Mouse (Mus musculus): ENCODE measurements around the gene Dcdc2a. TPM values are rescaled to one million over a fixed set of nuclear protein-coding genes. Genes with fewer than 3 reads are reported as not detected.

Dcdc2a gene
- 3.0 and 4.5 TPM in 2 replicates for polyA plus RNA-seq (2015; fragmentation: Nextera tagmentation; extraction: Ambion mirVana)

GRCm38 (mm10) chr13:25055873-25056667 lies at the start of gene Dcdc2a:
Gene Dcdc2a (plus strand): TSS chr13:25056004.
- ATAC-seq (ENCODE audit: insufficient number of reproducible peaks, low FRiP score, low TSS enrichment, low read depth), result peak; percentile 69; the same call in 1 of the 2 replicates
- H3K36me3 ChIP-seq, result no peaks in the 10 kb centered on the region
- no peak within 1 kb of the TSS for H3K27ac ChIP-seq (replicated peaks)
- 4% methylated on average over 63 of the region's 63 CpGs for WGBS
- H3K9me3 ChIP-seq (replicated peaks), result no peaks in the 10 kb centered on the region
- H3K9ac ChIP-seq, result no peak within 1 kb of the TSS
- H3K27me3 ChIP-seq, result peaks cover 38% of the 10 kb centered on the region
- H3K4me1 ChIP-seq, result peaks cover 15% of the 10 kb centered on the region
- H3K4me3 ChIP-seq (replicated peaks), result peak within 1 kb of the TSS; percentile 47
- peak within 1 kb of the TSS; percentile 75 for H3K4me2 ChIP-seq (replicated peaks)

DNA sequence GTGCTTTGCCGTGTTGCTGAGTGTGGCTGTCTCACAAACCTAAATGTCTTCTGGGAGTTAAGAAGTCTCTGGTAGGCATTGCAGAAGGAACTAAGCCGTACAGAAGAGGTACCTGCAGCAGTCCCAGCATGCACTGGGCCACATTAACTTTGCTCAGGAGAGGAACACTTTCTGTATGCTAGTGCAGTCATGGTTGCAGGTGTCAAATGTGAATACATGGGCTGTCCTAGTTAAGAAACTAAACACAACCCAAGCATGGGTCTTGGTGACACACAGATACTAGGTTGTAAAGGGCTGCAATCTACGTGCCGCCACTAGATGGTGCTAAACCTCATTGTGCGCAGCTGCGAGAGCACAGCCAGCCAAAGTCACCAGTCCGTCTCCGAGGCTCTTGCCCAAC lies 48.7 kb upstream of the Dcdc2a start:
- H3K4me2 ChIP-seq (replicated peaks), result no peak overlapping the region
- 73% methylated on average over 8 of the region's 8 CpGs for WGBS

GRCm38 (mm10) chr13:25018316-25018715 lies 37.5 kb upstream of the Dcdc2a start:
- Histone ChIP-seq H3K9ac (no peak overlapping the region), H3K27ac (replicated peaks) (no peak overlapping the region), H3K27me3 (no peaks in the 10 kb centered on the region), H3K9me3 (replicated peaks) (no peaks in the 10 kb centered on the region), H3K4me1 (peaks cover 13% of the 10 kb centered on the region), H3K4me2 (replicated peaks) (no peak overlapping the region), H3K36me3 (no peaks in the 10 kb centered on the region), H3K4me3 (replicated peaks) (no peak overlapping the region)
- no peak for ATAC-seq (ENCODE audit: insufficient number of reproducible peaks, low FRiP score, low TSS enrichment, low read depth)
- 89% methylated on average over 9 of the region's 9 CpGs for WGBS

More for the DNA sequence above, 48.7 kb upstream of the Dcdc2a start:
- Histone ChIP-seq H3K27ac (replicated peaks) (no peak overlapping the region), H3K9me3 (replicated peaks) (no peaks in the 10 kb centered on the region), H3K36me3 (peaks cover 23% of the 10 kb centered on the region), H3K4me1 (no peaks in the 10 kb centered on the region), H3K27me3 (no peaks in the 10 kb centered on the region), H3K9ac (no peak overlapping the region), H3K4me3 (replicated peaks) (no peak overlapping the region)
- no peak for ATAC-seq (ENCODE audit: insufficient number of reproducible peaks, low FRiP score, low TSS enrichment, low read depth)

GRCm38 (mm10) chr13:25019793-25020539 lies 35.8 kb upstream of the Dcdc2a start, which contains the start of gene Mrs2:
Gene Mrs2 (minus strand): TSS chr13:25020379.
- H3K4me1 ChIP-seq, result peaks cover 13% of the 10 kb centered on the region
- under 1% methylated on average over 68 of the region's 84 CpGs for WGBS
- peak within 1 kb of the TSS; percentile 76 for H3K4me2 ChIP-seq (replicated peaks)
- peak within 1 kb of the TSS; percentile 63; the same call in 1 of the 2 replicates for H3K27ac ChIP-seq (replicated peaks)
- H3K9ac ChIP-seq, result peak within 1 kb of the TSS; percentile 85
- ATAC-seq (ENCODE audit: insufficient number of reproducible peaks, low FRiP score, low TSS enrichment, low read depth), result peak; percentile 88
- no peaks in the 10 kb centered on the region for H3K27me3 ChIP-seq
- H3K9me3 ChIP-seq (replicated peaks), result no peaks in the 10 kb centered on the region
- peak within 1 kb of the TSS; percentile 85 for H3K4me3 ChIP-seq (replicated peaks)
- no peaks in the 10 kb centered on the region for H3K36me3 ChIP-seq

- Histone ChIP-seq H3K4me3 (replicated peaks) (peak overlapping the region; percentile 85), H3K27ac (replicated peaks) (0 out of 2 replicates have a peak overlapping the region, but pooled peaks have one; percentile 63), H3K9ac (peak overlapping the region; percentile 85), H3K27me3 (no peaks in the 10 kb centered on the region), H3K36me3 (no peaks in the 10 kb centered on the region), H3K4me2 (replicated peaks) (peak overlapping the region; percentile 76), H3K9me3 (replicated peaks) (no peaks in the 10 kb centered on the region), H3K4me1 (peaks cover 13% of the 10 kb centered on the region)
- WGBS, result 50% methylated on average over 4 of the region's 4 CpGs
- no peak for ATAC-seq (ENCODE audit: insufficient number of reproducible peaks, low FRiP score, low TSS enrichment, low read depth)
Measured at GRCm38 (mm10) chr13:25020540-25020892, 35.3 kb upstream of the Dcdc2a start.

- WGBS, result 69% methylated on average over 4 of the region's 4 CpGs
- Histone ChIP-seq H3K4me3 (replicated peaks) (no peak overlapping the region), H3K9ac (no peak overlapping the region), H3K9me3 (replicated peaks) (no peaks in the 10 kb centered on the region), H3K4me2 (replicated peaks) (no peak overlapping the region), H3K4me1 (peaks cover 13% of the 10 kb centered on the region), H3K27ac (replicated peaks) (no peak overlapping the region), H3K27me3 (no peaks in the 10 kb centered on the region), H3K36me3 (no peaks in the 10 kb centered on the region)
- no peak for ATAC-seq (ENCODE audit: insufficient number of reproducible peaks, low FRiP score, low TSS enrichment, low read depth)
Measured at GRCm38 (mm10) chr13:25022386-25022785, 33.4 kb upstream of the Dcdc2a start.

DNA sequence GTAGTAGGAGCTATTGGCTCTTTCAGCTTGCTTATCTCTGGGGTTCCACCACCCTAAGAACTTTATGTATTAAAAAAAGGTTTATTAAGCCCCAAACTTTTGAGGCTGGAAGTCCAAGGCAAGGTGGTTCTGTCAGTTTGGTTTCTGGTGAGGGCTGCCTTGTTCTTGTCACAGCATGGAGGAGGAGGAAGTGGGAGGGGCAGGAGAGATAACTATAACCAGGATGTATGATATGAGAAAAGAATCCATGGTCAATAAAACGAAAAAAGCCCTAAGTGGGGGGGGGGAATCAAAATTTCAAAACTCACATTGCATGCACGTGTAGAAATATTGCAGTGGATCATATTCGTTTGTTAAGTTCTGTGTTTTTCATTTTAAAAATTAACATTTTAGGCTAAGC lies 32.7 kb upstream of the Dcdc2a start:
- no peak for ATAC-seq (ENCODE audit: insufficient number of reproducible peaks, low FRiP score, low TSS enrichment, low read depth)
- Histone ChIP-seq H3K9ac (no peak overlapping the region), H3K4me2 (replicated peaks) (no peak overlapping the region), H3K36me3 (no peaks in the 10 kb centered on the region), H3K27ac (replicated peaks) (no peak overlapping the region), H3K9me3 (replicated peaks) (no peaks in the 10 kb centered on the region), H3K4me1 (peaks cover 13% of the 10 kb centered on the region), H3K4me3 (replicated peaks) (no peak overlapping the region), H3K27me3 (no peaks in the 10 kb centered on the region)
- 84% methylated on average over 3 of the region's 3 CpGs for WGBS

DNA sequence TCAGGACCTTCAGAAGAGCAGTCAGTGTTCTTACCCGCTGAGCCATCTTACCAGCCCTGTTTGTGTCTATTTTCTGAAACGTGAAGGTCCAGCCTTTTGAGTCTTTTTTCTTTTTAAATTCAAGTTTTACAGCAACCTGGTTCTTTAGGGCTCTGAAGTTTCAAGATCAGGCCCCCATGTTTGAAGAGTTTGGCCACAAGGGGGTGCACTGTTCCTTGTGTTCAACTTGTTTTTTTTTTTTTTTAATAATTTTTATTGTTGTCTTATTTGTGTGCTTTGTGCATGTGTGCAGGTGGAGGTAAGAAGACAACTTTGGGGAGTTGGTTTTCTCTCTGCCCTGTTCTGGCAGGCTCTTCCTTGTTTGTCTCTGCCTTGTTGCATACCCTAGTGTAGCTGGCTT lies 31.1 kb upstream of the Dcdc2a start:
- ATAC-seq (ENCODE audit: insufficient number of reproducible peaks, low FRiP score, low TSS enrichment, low read depth), result no peak
- Histone ChIP-seq H3K9me3 (replicated peaks) (no peaks in the 10 kb centered on the region), H3K4me2 (replicated peaks) (no peak overlapping the region), H3K4me1 (no peaks in the 10 kb centered on the region), H3K36me3 (no peaks in the 10 kb centered on the region), H3K4me3 (replicated peaks) (no peak overlapping the region), H3K27ac (replicated peaks) (no peak overlapping the region), H3K9ac (no peak overlapping the region), H3K27me3 (no peaks in the 10 kb centered on the region)
- WGBS, result 27% methylated on average over 2 of the region's 2 CpGs

DNA sequence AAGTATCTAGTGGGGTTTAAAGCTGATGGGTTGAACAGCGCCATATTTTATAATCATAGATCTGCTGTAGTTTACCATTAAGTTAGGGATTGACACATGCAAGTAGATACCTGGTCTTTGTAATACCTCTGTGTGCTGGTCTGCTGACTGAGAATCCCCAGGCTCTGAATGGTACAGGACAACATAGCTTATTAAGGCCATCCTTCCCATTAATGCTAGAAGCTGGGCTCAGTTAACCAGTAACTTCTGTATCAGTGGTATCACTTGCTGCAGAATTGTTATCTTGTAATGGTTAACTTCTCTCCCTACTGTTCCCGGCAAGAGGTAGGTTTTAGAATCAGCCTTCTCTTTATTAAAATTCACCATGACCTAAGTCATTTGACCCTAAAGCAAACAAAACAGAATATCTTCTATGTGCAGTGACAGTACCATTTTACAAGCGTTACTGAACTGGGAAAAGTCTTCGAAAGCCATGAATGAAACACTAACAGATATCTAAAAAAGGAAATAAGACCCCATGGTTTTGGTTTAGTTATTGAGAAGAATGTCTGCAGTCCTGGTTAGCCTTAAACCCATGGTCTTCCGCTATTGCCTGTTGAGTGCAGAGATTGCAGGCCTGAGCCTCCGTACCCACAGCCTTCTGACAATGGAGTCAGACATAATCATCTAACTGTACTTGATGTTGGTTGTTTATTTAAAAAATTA lies 29.2 kb upstream of the Dcdc2a start:
- H3K4me1 ChIP-seq, result no peaks in the 10 kb centered on the region
- ATAC-seq (ENCODE audit: insufficient number of reproducible peaks, low FRiP score, low TSS enrichment, low read depth), result no peak
- no peaks in the 10 kb centered on the region for H3K9me3 ChIP-seq (replicated peaks)
- H3K4me3 ChIP-seq (replicated peaks), result no peak overlapping the region
- H3K27me3 ChIP-seq, result no peaks in the 10 kb centered on the region
- no peak overlapping the region for H3K9ac ChIP-seq
- no peak overlapping the region for H3K27ac ChIP-seq (replicated peaks)
- no peaks in the 10 kb centered on the region for H3K36me3 ChIP-seq
- 85% methylated on average over 6 of the region's 6 CpGs for WGBS
- H3K4me2 ChIP-seq (replicated peaks), result no peak overlapping the region

DNA sequence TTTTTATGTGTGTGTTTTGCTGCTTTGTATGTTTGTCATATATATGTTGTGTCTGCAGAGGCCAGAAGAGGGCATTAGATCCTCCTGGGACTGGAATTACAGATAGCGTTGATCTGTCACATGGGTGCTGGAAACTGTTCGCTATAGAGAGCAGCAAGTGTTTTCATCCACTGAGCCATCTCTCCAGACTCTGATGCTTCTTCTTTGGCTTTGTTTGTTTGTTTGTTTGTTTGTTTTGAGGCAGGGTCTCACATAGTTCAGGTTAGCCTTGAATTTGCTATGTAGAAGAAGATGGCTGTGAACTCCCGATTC lies 28.7 kb upstream of the Dcdc2a start:
- Histone ChIP-seq H3K9ac (no peak overlapping the region), H3K9me3 (replicated peaks) (no peaks in the 10 kb centered on the region), H3K4me3 (replicated peaks) (no peak overlapping the region), H3K4me2 (replicated peaks) (no peak overlapping the region), H3K27ac (replicated peaks) (no peak overlapping the region), H3K4me1 (no peaks in the 10 kb centered on the region), H3K36me3 (no peaks in the 10 kb centered on the region), H3K27me3 (no peaks in the 10 kb centered on the region)
- no peak for ATAC-seq (ENCODE audit: insufficient number of reproducible peaks, low FRiP score, low TSS enrichment, low read depth)
- WGBS, result 69% methylated on average over 3 of the region's 3 CpGs

- Histone ChIP-seq H3K36me3 (no peaks in the 10 kb centered on the region), H3K27ac (replicated peaks) (no peak overlapping the region), H3K9me3 (replicated peaks) (no peaks in the 10 kb centered on the region), H3K4me2 (replicated peaks) (no peak overlapping the region), H3K27me3 (no peaks in the 10 kb centered on the region), H3K4me1 (no peaks in the 10 kb centered on the region), H3K4me3 (replicated peaks) (no peak overlapping the region), H3K9ac (no peak overlapping the region)
- 82% methylated on average over 2 of the region's 2 CpGs for WGBS
- no peak for ATAC-seq (ENCODE audit: insufficient number of reproducible peaks, low FRiP score, low TSS enrichment, low read depth)
Measured at GRCm38 (mm10) chr13:25039488-25039887, 16.3 kb upstream of the Dcdc2a start.
